Mouse (Mus musculus) bone marrow macrophage, adult 2 months (primary cell): Measurements from ENCODE around the gene Tnrc6b.

ENCODE experiments used
- CTCF ChIP-seq: IDR thresholded peaks from 2 replicates; pipeline ENCODE4 v1.5.1; 2012; ENCODE audit warnings: low read depth, mild to moderate bottlenecking, low read length, moderate library complexity
- POLR2A ChIP-seq: IDR thresholded peaks from 2 replicates; pipeline ENCODE4 v1.6.1; 2012; ENCODE audit warnings: mild to moderate bottlenecking, low read depth, low read length, borderline replicate concordance

DNA sequence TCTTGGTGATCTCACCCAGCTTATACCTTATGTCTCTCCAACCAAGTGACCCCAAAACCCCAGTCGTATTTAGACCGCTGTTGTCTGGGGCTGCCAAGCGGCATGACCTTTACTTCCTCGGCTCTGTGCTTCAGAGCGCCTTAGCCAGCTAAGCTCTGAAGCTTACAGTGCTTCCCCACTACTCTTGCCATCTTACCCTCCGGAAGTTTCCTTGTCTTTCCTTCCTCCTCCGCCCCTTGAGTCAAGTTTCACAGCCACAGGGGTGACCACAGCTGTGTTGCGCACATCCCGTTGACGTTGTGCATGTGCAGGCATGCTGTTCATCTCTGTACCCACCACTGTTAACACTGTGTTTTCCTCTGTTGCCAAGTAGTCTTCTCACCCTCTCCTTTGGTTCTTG is 185.6 kb downstream of the Tnrc6b start:
- TF ChIP-seq POLR2A (no peak), CTCF (no peak)
